Mouse (Mus musculus): ENCODE data around the gene Inpp5k.

- TF ChIP-seq CTCF (IDR thresholded peaks at IDR 0.05; ENCODE audit: low read depth) (no peak), EP300 (IDR thresholded peaks at IDR 0.05; ENCODE audit: low read depth) (no peak)
These were observed 26.0 kb upstream of the Inpp5k start for GRCm38 (mm10) chr11:75604826-75605225.

All from heart, postnatal 0 days (tissue).